Mouse (Mus musculus) embryonic facial prominence, embryonic 12.5 days (tissue): ENCODE measurements around the gene Prrc2b. TPM values are rescaled to one million over a fixed set of nuclear protein-coding genes. Genes with fewer than 3 reads are reported as not detected.

ENCODE experiments used
- ATAC-seq: fragments of 200-750 bp; cut with Nextera tagmentation; 2 replicates; pipeline ENCODE4 v1.8.0; 2017; ENCODE audit not compliant: insufficient number of reproducible peaks, insufficient read depth, low FRiP score, low TSS enrichment
- H3K27ac ChIP-seq: fragments of 300-500 bp; sonication (generic); 2 replicates; pipeline ENCODE4 v1.5.1; 2016; ENCODE audit warnings: mild to moderate bottlenecking
- H3K27me3 ChIP-seq: fragments of 300-500 bp; sonication (generic); 2 replicates; pipeline ENCODE4 v1.6.1; 2016; ENCODE audit warnings: mild to moderate bottlenecking, moderate library complexity
- H3K36me3 ChIP-seq: fragments of 300-500 bp; sonication (generic); 2 replicates; pipeline ENCODE4 v1.6.1; 2016; ENCODE audit warnings: mild to moderate bottlenecking
- H3K4me1 ChIP-seq: fragments of 300-500 bp; sonication (generic); 2 replicates; pipeline ENCODE4 v1.6.1; 2016
- H3K4me2 ChIP-seq: fragments of 300-500 bp; sonication (generic); replicated peaks from 2 replicates; pipeline ENCODE4 v1.6.1; 2016; ENCODE audit warnings: mild to moderate bottlenecking, moderate library complexity
- H3K4me3 ChIP-seq: fragments of 300-500 bp; sonication (generic); 2 replicates; pipeline ENCODE4 v1.5.1; 2016; ENCODE audit warnings: mild to moderate bottlenecking
- H3K9ac ChIP-seq: fragments of 300-500 bp; sonication (generic); 2 replicates; pipeline ENCODE4 v1.6.1; 2016; ENCODE audit warnings: mild to moderate bottlenecking, moderate library complexity
- H3K9me3 ChIP-seq: fragments of 300-500 bp; sonication (generic); 2 replicates; pipeline ENCODE4 v1.6.1; 2016; ENCODE audit warnings: mild to moderate bottlenecking, moderate library complexity
- WGBS: fragments of 180-500 bp; shearing (Covaris S2); methylation state at CpG from one replicate; pipeline ENCODE4 v1.1.7; 2016; 5-methylcytosine and 5-hydroxymethylcytosine counted together
- polyA plus RNA-seq: library from polyadenylated mRNA; unstranded; fragments of >200 nt; fragmentation: Nextera tagmentation; extraction: Ambion mirVana; gene quantifications from 2 replicates; pipeline ENCODE4 v1.2.1, GENCODE M21; 2016

Gene Prrc2b
- polyA plus RNA-seq, 1 experiment from 2014 or later, result 83.2 TPM

- no peak overlapping the region for H3K27ac ChIP-seq
- 81% methylated on average over 5 of the region's 5 CpGs for WGBS
- H3K4me3 ChIP-seq, result no peak overlapping the region
- H3K4me1 ChIP-seq, result peaks cover 7% of the 10 kb centered on the region
- ATAC-seq, result no peak
- H3K27me3 ChIP-seq, result no peaks in the 10 kb centered on the region
- no peak overlapping the region for H3K9ac ChIP-seq
- H3K4me2 ChIP-seq, result no peak overlapping the region
- H3K36me3 ChIP-seq, result peaks cover 26% of the 10 kb centered on the region
- H3K9me3 ChIP-seq, result no peaks in the 10 kb centered on the region
Observed at GRCm38 (mm10) chr2:32240591-32240990, 89.7 kb downstream of the Prrc2b start.

- Histone ChIP-seq H3K4me2 (no peak overlapping the region), H3K4me1 (peaks cover under 1% of the 10 kb centered on the region; the same call in 1 of the 2 replicates), H3K9ac (no peak overlapping the region), H3K27me3 (no peaks in the 10 kb centered on the region), H3K9me3 (no peaks in the 10 kb centered on the region), H3K4me3 (no peak overlapping the region), H3K36me3 (peaks cover 49% of the 10 kb centered on the region), H3K27ac (no peak overlapping the region)
- WGBS, result 90% methylated on average over 4 of the region's 4 CpGs
- no peak for ATAC-seq
Observed at GRCm38 (mm10) chr2:32242986-32243385, 92.1 kb downstream of the Prrc2b start.

- H3K9me3 ChIP-seq, result no peaks in the 10 kb centered on the region
- no peak overlapping the region for H3K27ac ChIP-seq
- H3K36me3 ChIP-seq, result peaks cover 80% of the 10 kb centered on the region
- no peaks in the 10 kb centered on the region for H3K27me3 ChIP-seq
- 85% methylated on average over 4 of the region's 4 CpGs for WGBS
- no peaks in the 10 kb centered on the region for H3K4me1 ChIP-seq
- no peak overlapping the region for H3K4me3 ChIP-seq
- no peak overlapping the region for H3K4me2 ChIP-seq
- no peak for ATAC-seq
- H3K9ac ChIP-seq, result no peak overlapping the region
Observed at GRCm38 (mm10) chr2:32246741-32247140, 95.9 kb downstream of the Prrc2b start.

- 75% methylated on average over 10 of the region's 10 CpGs for WGBS
- no peak for ATAC-seq
- Histone ChIP-seq H3K36me3 (peaks cover 95% of the 10 kb centered on the region), H3K9me3 (no peaks in the 10 kb centered on the region), H3K9ac (no peak overlapping the region), H3K27ac (no peak overlapping the region), H3K4me3 (no peak overlapping the region), H3K4me1 (no peaks in the 10 kb centered on the region), H3K4me2 (no peak overlapping the region), H3K27me3 (no peaks in the 10 kb centered on the region)
Observed at GRCm38 (mm10) chr2:32248377-32249361, 97.8 kb downstream of the Prrc2b start.

GRCm38 (mm10) chr2:32251791-32252527 is 101.1 kb downstream of the Prrc2b start:
- no peak overlapping the region for H3K9ac ChIP-seq
- H3K27ac ChIP-seq, result no peak overlapping the region
- H3K36me3 ChIP-seq, result peaks cover 90% of the 10 kb centered on the region
- no peaks in the 10 kb centered on the region for H3K4me1 ChIP-seq
- no peaks in the 10 kb centered on the region for H3K27me3 ChIP-seq
- H3K9me3 ChIP-seq, result no peaks in the 10 kb centered on the region
- no peak overlapping the region for H3K4me2 ChIP-seq
- WGBS, result 83% methylated on average over 12 of the region's 12 CpGs
- no peak for ATAC-seq
- no peak overlapping the region for H3K4me3 ChIP-seq

GRCm38 (mm10) chr2:32252658-32253057 is 101.8 kb downstream of the Prrc2b start:
- no peak overlapping the region for H3K4me3 ChIP-seq
- no peaks in the 10 kb centered on the region for H3K4me1 ChIP-seq
- ATAC-seq, result no peak
- H3K27ac ChIP-seq, result 0 out of 2 replicates have a peak overlapping the region, but pooled peaks have one; percentile 23
- peaks cover 90% of the 10 kb centered on the region for H3K36me3 ChIP-seq
- H3K9me3 ChIP-seq, result no peaks in the 10 kb centered on the region
- H3K4me2 ChIP-seq, result no peak overlapping the region
- 90% methylated on average over 5 of the region's 5 CpGs for WGBS
- no peak overlapping the region for H3K9ac ChIP-seq
- no peaks in the 10 kb centered on the region for H3K27me3 ChIP-seq

- Histone ChIP-seq H3K27me3 (no peaks in the 10 kb centered on the region), H3K9me3 (no peaks in the 10 kb centered on the region), H3K4me2 (no peak overlapping the region), H3K9ac (no peak overlapping the region), H3K4me1 (no peaks in the 10 kb centered on the region), H3K36me3 (peaks cover 90% of the 10 kb centered on the region), H3K27ac (no peak overlapping the region), H3K4me3 (no peak overlapping the region)
- WGBS, result 85% methylated on average over 1 of the region's 1 CpGs
- ATAC-seq, result no peak
Observed at GRCm38 (mm10) chr2:32253352-32253751, 102.5 kb downstream of the Prrc2b start.

GRCm38 (mm10) chr2:32254563-32254962 is 103.7 kb downstream of the Prrc2b start:
- Histone ChIP-seq H3K4me3 (no peak overlapping the region), H3K27ac (no peak overlapping the region), H3K36me3 (peaks cover 80% of the 10 kb centered on the region), H3K4me1 (peaks cover 7% of the 10 kb centered on the region), H3K4me2 (no peak overlapping the region), H3K9ac (no peak overlapping the region), H3K9me3 (no peaks in the 10 kb centered on the region), H3K27me3 (no peaks in the 10 kb centered on the region)
- 88% methylated on average over 5 of the region's 5 CpGs for WGBS
- no peak for ATAC-seq

- Histone ChIP-seq H3K36me3 (peaks cover 63% of the 10 kb centered on the region), H3K4me1 (peaks cover 7% of the 10 kb centered on the region), H3K4me3 (no peak overlapping the region), H3K9ac (no peak overlapping the region), H3K9me3 (no peaks in the 10 kb centered on the region), H3K27ac (no peak overlapping the region), H3K4me2 (no peak overlapping the region), H3K27me3 (no peaks in the 10 kb centered on the region)
- no peak for ATAC-seq
- 95% methylated on average over 11 of the region's 11 CpGs for whole genome bisulfite sequencing
Observed at GRCm38 (mm10) chr2:32256273-32256672, 105.4 kb downstream of the Prrc2b start.

- 50% methylated on average over 6 of the region's 6 CpGs for WGBS
- Histone ChIP-seq H3K9ac (peak overlapping the region; percentile 82), H3K9me3 (no peaks in the 10 kb centered on the region), H3K4me3 (peak overlapping the region; percentile 78), H3K27me3 (no peaks in the 10 kb centered on the region), H3K27ac (no peak overlapping the region), H3K4me1 (peaks cover 7% of the 10 kb centered on the region), H3K4me2 (peak overlapping the region; percentile 58), H3K36me3 (peaks cover 35% of the 10 kb centered on the region)
- ATAC-seq, result no peak
Observed at GRCm38 (mm10) chr2:32258887-32259533, 108.1 kb downstream of the Prrc2b start.

- peaks cover 7% of the 10 kb centered on the region for H3K4me1 ChIP-seq
- peak within 1 kb of the TSS; percentile 78 for H3K4me3 ChIP-seq
- peak; percentile 84 for ATAC-seq
- H3K27ac ChIP-seq, result 0 out of 2 replicates have a peak within 1 kb of the TSS, but pooled peaks have one; percentile 0
- H3K9ac ChIP-seq, result peak within 1 kb of the TSS; percentile 82
- peaks cover 27% of the 10 kb centered on the region for H3K36me3 ChIP-seq
- no peaks in the 10 kb centered on the region for H3K27me3 ChIP-seq
- H3K4me2 ChIP-seq, result peak within 1 kb of the TSS; percentile 58
- H3K9me3 ChIP-seq, result no peaks in the 10 kb centered on the region
- WGBS, result 2% methylated on average over 59 of the region's 59 CpGs
Observed at GRCm38 (mm10) chr2:32259657-32260417, 109.0 kb downstream of the Prrc2b start, which contains the start of gene Uck1. TSS of gene Uck1 (minus strand) at chr2:32260159.
